Mouse (Mus musculus) MEL (cell line): ENCODE data around the gene Slc35e3. TPM values are rescaled to one million over a fixed set of nuclear protein-coding genes. Genes with fewer than 3 reads are reported as not detected.

Experiments
- DNase-seq: peaks from one replicate; pipeline ENCODE4 v3.0.0; 2011; ENCODE audit warnings: low read depth, low spot score
- H3K27ac ChIP-seq: 2 replicates; pipeline ENCODE4 v1.5.1; 2012; ENCODE audit warnings: low read depth, mild to moderate bottlenecking, control low read depth, low read length, moderate library complexity; ENCODE audit not compliant: control insufficient read depth
- H3K27me3 ChIP-seq, 2 experiments: fragments of 150-350 bp in 1 of 2; sonication (generic) in 1 of 2; 2 replicates each; pipeline ENCODE4 v1.6.1; 2012; ENCODE audit warnings: low read length in 2 of 2, mild to moderate bottlenecking in 2 of 2, improper control_type of control experiment in 1 of 2, moderate library complexity in 1 of 2; ENCODE audit not compliant: insufficient read depth in 2 of 2, control insufficient read depth in 1 of 2
- H3K36me3 ChIP-seq, 2 experiments: 2 replicates each; pipeline ENCODE4 v1.6.1; 2012 to 2014; ENCODE audit warnings: low read length in 2 of 2, improper control_type of control experiment in 1 of 2, inconsistent platforms in 1 of 2, mild to moderate bottlenecking in 1 of 2; ENCODE audit not compliant: insufficient read depth in 2 of 2, control insufficient read depth in 1 of 2
- H3K4me1 ChIP-seq, 2 experiments: fragments of 150-350 bp in 1 of 2; sonication (generic) in 1 of 2; 2 replicates each; pipeline ENCODE4 v1.6.1; 2012; ENCODE audit warnings: low read length in 2 of 2, improper control_type of control experiment in 1 of 2, mild to moderate bottlenecking in 1 of 2; ENCODE audit not compliant: insufficient read depth in 2 of 2, control insufficient read depth in 1 of 2
- H3K4me3 ChIP-seq, 2 experiments: fragments of 150-350 bp in 1 of 2; sonication (generic) in 1 of 2; 2 replicates each; pipeline ENCODE4 v1.5.1; 2012; ENCODE audit warnings: low read depth in 2 of 2, low read length in 2 of 2, mild to moderate bottlenecking in 2 of 2, moderate library complexity in 2 of 2, control low read depth in 1 of 2, improper control_type of control experiment in 1 of 2; ENCODE audit not compliant: control insufficient read depth in 1 of 2, insufficient read depth in 1 of 2
- H3K79me2 ChIP-seq: 2 replicates; pipeline ENCODE4 v1.6.1; 2012; ENCODE audit warnings: mild to moderate bottlenecking, low read length, moderate library complexity; ENCODE audit not compliant: control insufficient read depth, poor library complexity, insufficient read depth
- H3K9ac ChIP-seq: 2 replicates; pipeline ENCODE4 v1.6.1; 2012; ENCODE audit warnings: low read depth, mild to moderate bottlenecking, control low read depth, low read length, moderate library complexity; ENCODE audit not compliant: control insufficient read depth, poor library complexity, severe bottlenecking
- H3K9me3 ChIP-seq: fragments of 150-350 bp; sonication (generic); replicated peaks from 2 replicates; pipeline ENCODE4 v1.6.1; 2012; ENCODE audit warnings: mild to moderate bottlenecking, low read length, improper control_type of control experiment, moderate library complexity; ENCODE audit not compliant: insufficient read depth
- BHLHE40 ChIP-seq: IDR thresholded peaks from 2 replicates; pipeline ENCODE4 v1.6.1; 2012; ENCODE audit warnings: low read depth, mild to moderate bottlenecking, inconsistent platforms, low read length, improper control_type of control experiment, borderline replicate concordance
- EP300 ChIP-seq, 2 experiments: IDR thresholded peaks; 2 replicates each; pipeline ENCODE4 v1.6.1; 2011; ENCODE audit warnings: improper control_type of control experiment in 2 of 2, low read length in 2 of 2, low read depth in 1 of 2, mild to moderate bottlenecking in 1 of 2
- KAT2A ChIP-seq: conservative IDR thresholded peaks from 2 replicates; pipeline ENCODE4 v1.6.1; 2012; ENCODE audit warnings: low read depth, low read length, improper control_type of control experiment, inconsistent platforms
- MAFK ChIP-seq: IDR thresholded peaks from 2 replicates; pipeline ENCODE4 v1.6.1; 2011; ENCODE audit warnings: low read depth, mild to moderate bottlenecking, low read length, improper control_type of control experiment, borderline replicate concordance
- MXI1 ChIP-seq: IDR thresholded peaks from 2 replicates; pipeline ENCODE4 v1.6.1; 2011; ENCODE audit warnings: mild to moderate bottlenecking, low read depth, low read length, improper control_type of control experiment
- NELFE ChIP-seq: IDR thresholded peaks from 2 replicates; pipeline ENCODE4 v1.6.1; 2011; ENCODE audit warnings: low read depth, low read length, improper control_type of control experiment
- NRF1 ChIP-seq: IDR thresholded peaks from 2 replicates; pipeline ENCODE4 v1.6.1; 2014; ENCODE audit warnings: low read depth, mild to moderate bottlenecking, inconsistent platforms, low read length, improper control_type of control experiment, moderate library complexity; ENCODE audit not compliant: poor library complexity, insufficient read depth, severe bottlenecking
- SMC3 ChIP-seq: IDR thresholded peaks from 2 replicates; pipeline ENCODE4 v1.6.1; 2011; ENCODE audit warnings: low read depth, low read length, improper control_type of control experiment
- USF2 ChIP-seq, 2 experiments: IDR thresholded peaks; 2 replicates each; pipeline ENCODE4 v1.6.1; 2011 to 2012; ENCODE audit warnings: improper control_type of control experiment in 2 of 2, low read length in 2 of 2, borderline replicate concordance in 1 of 2, inconsistent platforms in 1 of 2, low read depth in 1 of 2, mild to moderate bottlenecking in 1 of 2; ENCODE audit not compliant: insufficient read depth in 1 of 2
- ZC3H11A ChIP-seq: IDR thresholded peaks from 2 replicates; pipeline ENCODE4 v1.6.1; 2012; ENCODE audit warnings: low read depth, mild to moderate bottlenecking, inconsistent platforms, low read length, improper control_type of control experiment
- ZKSCAN1 ChIP-seq: IDR thresholded peaks from 2 replicates; pipeline ENCODE4 v1.6.1; 2012; ENCODE audit warnings: low read depth, mild to moderate bottlenecking, inconsistent platforms, low read length, improper control_type of control experiment, moderate library complexity
- polyA plus RNA-seq, 2 experiments: library from polyadenylated mRNA; stranded (reverse) in 1 of 2; unstranded in 1 of 2; fragments of >175 nt in 1 of 2; fragments of >200 nt in 1 of 2; gene quantifications; 2 replicates each; pipeline versions ENCODE4 v1.2.1 to v1.2.4; 2012; ENCODE audit warnings: low replicate concordance in 2 of 2, low read depth in 1 of 2; ENCODE audit not compliant: insufficient read length in 2 of 2, insufficient read depth in 1 of 2, missing spikeins in 1 of 2
- total RNA-seq: library from RNA; depleted of rRNA; stranded (reverse); fragments of 300-350 nt; gene quantifications from 2 replicates; pipeline ENCODE4 v1.2.3, GENCODE M21; 2012

Slc35e3 gene
- total and polyA plus RNA-seq, 3 experiments, result 3.7 to 7.4 TPM; not detected in 1

GRCm38 (mm10) chr10:117752304-117752821 is 6.2 kb upstream of the Slc35e3 start:
- Histone ChIP-seq H3K27me3 (no peaks in the 10 kb centered on the region), H3K9ac (no peak overlapping the region), H3K4me1 (no peaks in the 10 kb centered on the region), H3K79me2 (no peaks in the 10 kb centered on the region), H3K4me3 (no peak overlapping the region), H3K27ac (no peak overlapping the region), H3K36me3 (peaks cover 0 to 32% of the 10 kb centered on the region in 2 experiments; a peak in 2 of 4 replicates), H3K9me3 (no peaks in the 10 kb centered on the region)
- no peak for DNase-seq
- TF ChIP-seq KAT2A, result no peak
- no peak for TF ChIP-seq BHLHE40
- no peak for TF ChIP-seq NRF1
- TF ChIP-seq USF2 (IDR thresholded peaks at IDR 0.05; ENCODE audit: borderline replicate concordance in 1 of 2, insufficient read depth in 1 of 2, low read depth in 1 of 2, low read length in 2 of 2), result no peak
- TF ChIP-seq MXI1, result no peak

DNA sequence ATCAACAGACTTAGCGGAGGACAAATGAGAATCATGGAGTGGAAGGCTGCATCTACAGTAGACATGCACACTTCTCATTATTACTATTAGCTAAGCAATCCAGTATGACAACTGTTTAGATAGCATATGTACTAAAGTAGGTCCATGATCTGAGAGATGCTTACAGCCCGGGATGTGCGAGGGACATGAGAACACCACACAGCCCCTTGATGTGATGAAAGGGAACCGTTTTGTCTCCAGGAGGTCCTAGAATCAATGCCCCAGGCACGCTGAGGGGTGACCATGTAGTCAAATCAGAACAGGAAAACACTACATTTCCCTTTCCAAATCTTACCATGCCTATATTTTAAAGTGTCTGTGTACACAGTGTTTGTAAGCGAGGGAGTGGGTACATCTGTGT is 5.6 kb upstream of the Slc35e3 start:
- Histone ChIP-seq H3K9ac (no peak overlapping the region), H3K4me1 (no peaks in the 10 kb centered on the region), H3K36me3 (peaks cover 3 to 30% of the 10 kb centered on the region in 2 experiments; a peak in 3 of 4 replicates), H3K27me3 (no peaks in the 10 kb centered on the region), H3K4me3 (no peak overlapping the region), H3K27ac (no peak overlapping the region), H3K9me3 (no peaks in the 10 kb centered on the region), H3K79me2 (no peaks in the 10 kb centered on the region)
- no peak for DNase-seq
- TF ChIP-seq ZKSCAN1 (no peak), EP300 (IDR thresholded peaks at IDR 0.05; ENCODE audit: low read depth in 1 of 2, low read length in 2 of 2) (no peak), SMC3 (no peak), NELFE (no peak)

DNA sequence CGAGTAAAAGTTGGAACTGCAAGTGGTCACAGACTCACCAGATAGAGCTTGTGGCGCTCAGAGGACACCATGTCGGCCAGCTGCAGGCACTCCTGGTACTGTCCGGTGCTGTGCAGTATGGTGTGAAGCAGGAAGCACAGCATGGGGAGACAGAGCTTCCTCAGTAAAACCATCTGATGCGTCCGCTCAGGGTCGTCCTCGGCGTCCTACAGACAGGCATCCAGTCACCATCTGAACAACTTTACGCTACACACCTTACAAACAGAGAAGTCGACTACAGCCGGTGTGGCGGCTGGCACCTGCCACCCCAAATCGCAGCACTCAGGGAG is 5.1 kb upstream of the Slc35e3 start:
- Histone ChIP-seq H3K4me1 (no peaks in the 10 kb centered on the region), H3K36me3 (peaks cover 4 to 27% of the 10 kb centered on the region in 2 experiments; a peak in 3 of 4 replicates), H3K9me3 (no peaks in the 10 kb centered on the region), H3K9ac (no peak overlapping the region), H3K4me3 (no peak overlapping the region), H3K27ac (no peak overlapping the region), H3K79me2 (no peaks in the 10 kb centered on the region), H3K27me3 (no peaks in the 10 kb centered on the region)
- no peak for DNase-seq
- TF ChIP-seq ZC3H11A (no peak), SMC3 (no peak), NRF1 (no peak), MAFK (no peak)
